Mouse (Mus musculus): ENCODE data around the gene Scnm1. TPM values are rescaled to one million over a fixed set of nuclear protein-coding genes. Genes with fewer than 3 reads are reported as not detected.
"Not testable (repeated sequence)": the region's sequence is repeated elsewhere in the genome, so short reads cannot be mapped to it uniquely, and the experiment has no call there.

The Scnm1 gene
- polyA plus RNA-seq, 1 experiment, result 25.2 TPM

DNA sequence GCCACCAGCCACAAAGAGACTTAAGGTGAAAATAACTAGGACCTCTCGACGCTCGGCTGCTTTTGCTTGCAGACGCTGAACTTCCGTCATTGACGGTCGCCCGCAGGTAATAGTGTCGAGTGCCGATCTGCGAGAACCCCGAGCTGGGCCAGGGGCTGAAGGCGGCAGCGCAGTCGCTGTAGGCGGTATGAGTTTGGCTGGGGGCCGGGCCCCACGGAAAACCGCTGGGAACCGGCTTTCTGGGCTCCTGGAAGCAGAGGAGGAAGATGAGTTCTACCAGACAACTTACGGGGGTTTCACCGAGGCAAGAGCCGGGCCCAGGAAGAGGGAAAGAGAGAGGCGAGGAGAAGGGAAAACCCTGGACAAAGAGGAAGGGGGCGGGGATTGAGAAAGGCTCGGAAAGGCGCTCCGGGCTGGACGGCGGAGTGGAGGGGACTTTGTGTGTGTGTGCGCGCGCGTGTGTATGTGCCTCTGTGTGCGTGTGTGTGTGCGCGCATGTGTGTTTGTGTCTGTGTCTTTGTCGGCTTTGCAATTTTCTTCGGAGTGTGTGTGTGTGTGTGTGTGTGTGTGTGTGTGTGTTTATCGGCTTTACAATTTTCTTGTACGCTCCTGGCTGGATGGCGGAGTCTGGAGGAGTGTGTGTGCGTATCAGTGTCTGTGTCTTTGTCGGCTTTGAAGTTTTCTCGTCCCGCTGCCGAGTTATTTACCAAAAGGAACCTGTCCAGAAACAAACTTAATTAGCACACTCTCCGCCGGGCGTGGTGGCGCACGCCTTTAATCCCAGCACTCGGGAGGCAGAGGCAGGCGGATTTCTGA is 22.7 kb downstream of the Scnm1 start, which contains the start of gene Vps72:
Vps72 (plus strand) TSS at position 112 of the 816 bp plus-strand sequence.
- peak; percentile 73 to 92 for DNase-seq (ENCODE audit: low read depth in 1 of 2, low spot score in 2 of 2)
- peak; percentile 43 for TF ChIP-seq POLR2A (IDR thresholded peaks at IDR 0.05; ENCODE audit: low read depth, low read length)
- no peak for TF ChIP-seq CTCF (IDR thresholded peaks at IDR 0.05; ENCODE audit: extremely low read depth, insufficient read depth, insufficient read length, insufficient replicate concordance)
- no peaks in the 10 kb centered on the region; the same call in 1 of the 2 replicates for H3K4me1 ChIP-seq (ENCODE audit: control insufficient read depth, insufficient read depth, insufficient read length)
- H3K4me3 ChIP-seq (ENCODE audit: extremely low read depth, insufficient read depth, insufficient read length), result peak within 1 kb of the TSS; percentile 97
- H3K36me3 ChIP-seq (ENCODE audit: control insufficient read depth, insufficient read depth, low read length), result peaks cover 4% of the 10 kb centered on the region; the same call in 1 of the 2 replicates
- no peaks in the 10 kb centered on the region for H3K27me3 ChIP-seq (ENCODE audit: control insufficient read depth, insufficient read depth, low read length)
- under 1% methylated on average over 54 of the region's 54 CpGs for WGBS
- peak within 1 kb of the TSS; percentile 94 for H3K27ac ChIP-seq (ENCODE audit: insufficient read depth, low read length)

DNA sequence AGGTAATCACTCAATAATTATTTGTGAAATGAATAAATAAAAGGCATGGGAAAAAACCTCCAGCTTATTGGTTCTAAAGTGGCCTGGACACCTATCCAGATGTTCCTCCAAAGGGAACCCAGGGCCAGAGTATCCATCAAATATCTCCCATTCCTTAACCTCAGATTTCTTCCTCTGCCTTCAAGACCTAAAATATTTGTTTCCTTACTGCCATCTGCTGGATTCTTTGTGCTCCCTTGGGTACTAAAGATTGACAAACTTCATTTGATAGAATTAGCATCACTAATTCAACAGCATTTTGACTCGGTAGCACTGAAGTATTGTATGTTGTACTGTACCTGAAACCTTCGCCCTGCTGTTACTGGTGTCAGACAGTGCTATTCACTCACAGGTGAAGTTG is 25.9 kb downstream of the Scnm1 start:
- Histone ChIP-seq H3K4me3 (ENCODE audit: extremely low read depth, insufficient read depth, insufficient read length) (no peak overlapping the region), H3K36me3 (ENCODE audit: control insufficient read depth, insufficient read depth, low read length) (peaks cover 2% of the 10 kb centered on the region; the same call in 1 of the 2 replicates), H3K4me1 (ENCODE audit: control insufficient read depth, insufficient read depth, insufficient read length) (peaks cover 4% of the 10 kb centered on the region; the same call in 1 of the 2 replicates), H3K27ac (ENCODE audit: insufficient read depth, low read length) (no peak overlapping the region), H3K27me3 (ENCODE audit: control insufficient read depth, insufficient read depth, low read length) (no peaks in the 10 kb centered on the region)
- no peak for DNase-seq (ENCODE audit: low read depth in 1 of 2, low spot score in 2 of 2)
- 56% methylated on average over 2 of the region's 2 CpGs for WGBS
- TF ChIP-seq POLR2A (IDR thresholded peaks at IDR 0.05; ENCODE audit: low read depth, low read length) (no peak), CTCF (IDR thresholded peaks at IDR 0.05; ENCODE audit: extremely low read depth, insufficient read depth, insufficient read length, insufficient replicate concordance) (no peak)

DNA sequence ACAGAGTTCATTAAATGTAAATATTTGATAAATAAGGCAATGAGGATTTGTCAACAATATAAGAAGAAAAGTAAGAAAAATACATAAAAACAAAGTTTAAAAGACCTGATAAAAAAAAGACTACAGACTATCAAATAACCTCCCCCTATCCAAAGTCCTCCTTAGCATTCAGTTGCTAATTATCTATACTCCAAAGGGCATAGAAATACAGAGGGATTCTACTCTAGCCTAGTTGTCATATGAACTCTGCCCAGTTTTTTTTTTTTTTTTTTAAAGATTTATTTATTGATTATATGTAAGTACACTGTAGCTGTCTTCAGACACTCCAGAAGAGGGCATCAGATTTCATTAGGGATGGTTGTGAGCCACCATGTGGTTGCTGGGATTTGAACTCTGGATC is 26.5 kb downstream of the Scnm1 start:
- not testable (repeated sequence) for DNase-seq (ENCODE audit: low read depth in 1 of 2, low spot score in 2 of 2); H3K36me3 ChIP-seq (ENCODE audit: control insufficient read depth, insufficient read depth, low read length); H3K4me1 ChIP-seq (ENCODE audit: control insufficient read depth, insufficient read depth, insufficient read length); H3K27ac ChIP-seq (ENCODE audit: insufficient read depth, low read length); H3K4me3 ChIP-seq (ENCODE audit: extremely low read depth, insufficient read depth, insufficient read length); H3K27me3 ChIP-seq (ENCODE audit: control insufficient read depth, insufficient read depth, low read length)

DNA sequence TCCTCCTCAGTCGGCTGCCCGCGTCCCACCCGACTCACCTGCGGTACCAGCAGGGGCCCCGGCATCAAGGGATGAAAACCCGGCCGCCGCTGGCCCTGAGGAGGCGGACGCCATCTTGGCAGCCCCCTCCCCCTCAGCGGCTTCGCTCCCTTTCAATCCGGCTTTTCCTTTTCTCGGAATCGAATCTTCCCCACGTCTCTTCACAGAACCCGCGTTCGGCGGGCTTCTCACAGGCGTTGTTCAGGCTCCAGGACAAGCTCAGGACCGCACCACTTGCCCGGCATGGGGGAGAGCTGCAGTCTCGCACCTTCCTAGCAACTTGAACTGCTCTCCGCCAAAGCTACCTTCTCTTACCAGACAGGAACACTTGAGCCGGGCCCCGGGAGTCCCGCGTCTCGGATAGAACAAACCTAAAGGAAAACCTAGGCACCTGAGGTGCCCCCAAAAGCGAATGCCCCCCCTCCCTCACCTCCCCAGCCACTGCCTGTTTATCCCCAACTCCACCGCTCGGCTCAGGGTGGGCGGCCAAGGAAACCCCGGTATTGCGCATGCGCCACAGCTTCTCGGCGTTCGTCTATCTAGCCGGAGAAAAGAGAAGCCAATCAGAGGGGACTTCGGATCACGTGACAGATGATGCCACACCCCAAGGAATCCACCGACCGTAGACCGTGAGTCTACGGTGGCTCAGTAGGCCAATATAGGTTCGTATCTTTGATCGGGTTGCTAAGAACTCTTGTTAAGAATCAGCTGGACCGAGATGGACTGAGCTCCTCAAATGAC is 27.3 kb downstream of the Scnm1 start, which contains the start of gene Pip5k1a:
Pip5k1a (minus strand) TSS at position 593 of the 780 bp plus-strand sequence.
- H3K27ac ChIP-seq (ENCODE audit: insufficient read depth, low read length), result peak within 1 kb of the TSS; percentile 57
- peak; percentile 92 to 98 for DNase-seq (ENCODE audit: low read depth in 1 of 2, low spot score in 2 of 2)
- no peaks in the 10 kb centered on the region for H3K27me3 ChIP-seq (ENCODE audit: control insufficient read depth, insufficient read depth, low read length)
- H3K4me3 ChIP-seq (ENCODE audit: extremely low read depth, insufficient read depth, insufficient read length), result peak within 1 kb of the TSS; percentile 84
- peaks cover 2% of the 10 kb centered on the region; the same call in 1 of the 2 replicates for H3K36me3 ChIP-seq (ENCODE audit: control insufficient read depth, insufficient read depth, low read length)
- WGBS, result under 1% methylated on average over 51 of the region's 51 CpGs
- H3K4me1 ChIP-seq (ENCODE audit: control insufficient read depth, insufficient read depth, insufficient read length), result peaks cover 4% of the 10 kb centered on the region; the same call in 1 of the 2 replicates
- no peak for TF ChIP-seq CTCF (IDR thresholded peaks at IDR 0.05; ENCODE audit: extremely low read depth, insufficient read depth, insufficient read length, insufficient replicate concordance)
- peak; percentile 37; the same call in 1 of the 2 replicates for TF ChIP-seq POLR2A (IDR thresholded peaks at IDR 0.05; ENCODE audit: low read depth, low read length)

DNA sequence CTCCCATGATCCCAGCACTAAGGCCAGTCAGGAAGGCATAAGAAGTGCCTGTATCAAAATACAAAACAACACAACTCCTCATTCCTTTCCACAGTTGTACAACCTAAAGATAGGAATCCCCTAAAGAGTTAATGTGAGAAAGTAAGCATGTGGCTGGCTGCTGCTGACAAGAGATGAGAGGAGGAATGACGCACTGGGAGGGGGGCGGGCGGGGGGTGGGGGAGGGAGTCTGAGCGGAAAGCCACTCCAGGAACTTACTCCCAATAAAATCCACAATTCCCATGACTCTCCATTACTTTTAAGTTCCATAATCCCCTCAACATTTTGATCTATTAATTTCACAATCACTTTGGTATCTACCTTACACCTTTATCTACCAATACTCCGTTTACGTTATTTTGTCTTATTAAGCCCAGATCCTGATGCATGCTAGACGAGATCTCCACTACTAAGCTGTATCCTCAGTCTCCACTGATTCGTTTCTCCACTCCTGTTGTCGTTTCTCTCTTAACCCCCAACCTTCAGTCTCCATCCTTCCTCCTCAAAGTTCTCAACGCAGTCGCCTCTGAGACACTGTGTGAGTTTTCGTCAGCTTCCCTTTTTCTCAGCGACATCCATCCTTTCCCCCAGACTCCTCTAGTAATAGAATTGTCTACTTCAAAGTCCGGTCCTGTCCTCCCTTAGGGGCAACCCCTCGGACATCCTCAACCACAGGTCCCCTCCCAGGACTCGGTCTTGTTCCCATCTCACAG is 28.0 kb downstream of the Scnm1 start:
- Histone ChIP-seq H3K36me3 (ENCODE audit: control insufficient read depth, insufficient read depth, low read length) (peaks cover 2% of the 10 kb centered on the region; the same call in 1 of the 2 replicates), H3K4me1 (ENCODE audit: control insufficient read depth, insufficient read depth, insufficient read length) (peaks cover 4% of the 10 kb centered on the region; the same call in 1 of the 2 replicates), H3K27ac (ENCODE audit: insufficient read depth, low read length) (peak overlapping the region; percentile 57), H3K4me3 (ENCODE audit: extremely low read depth, insufficient read depth, insufficient read length) (peak overlapping the region; percentile 84), H3K27me3 (ENCODE audit: control insufficient read depth, insufficient read depth, low read length) (no peaks in the 10 kb centered on the region)
- 2% methylated on average over 16 of the region's 16 CpGs for WGBS
- TF ChIP-seq POLR2A (IDR thresholded peaks at IDR 0.05; ENCODE audit: low read depth, low read length) (no peak), CTCF (IDR thresholded peaks at IDR 0.05; ENCODE audit: extremely low read depth, insufficient read depth, insufficient read length, insufficient replicate concordance) (no peak)
- no peak for DNase-seq (ENCODE audit: low read depth in 1 of 2, low spot score in 2 of 2)

GRCm38 (mm10) chr3:95105121-95105520 is 28.7 kb downstream of the Scnm1 start:
- TF ChIP-seq CTCF (IDR thresholded peaks at IDR 0.05; ENCODE audit: extremely low read depth, insufficient read depth, insufficient read length, insufficient replicate concordance) (no peak), POLR2A (IDR thresholded peaks at IDR 0.05; ENCODE audit: low read depth, low read length) (no peak)
- H3K27ac ChIP-seq (ENCODE audit: insufficient read depth, low read length), result no peak overlapping the region

More at GRCm38 (mm10) chr3:95105121-95105520, 28.7 kb downstream of the Scnm1 start:
- H3K27me3 ChIP-seq (ENCODE audit: control insufficient read depth, insufficient read depth, low read length), result no peaks in the 10 kb centered on the region
- H3K36me3 ChIP-seq (ENCODE audit: control insufficient read depth, insufficient read depth, low read length), result peaks cover 2% of the 10 kb centered on the region; the same call in 1 of the 2 replicates
- H3K4me3 ChIP-seq (ENCODE audit: extremely low read depth, insufficient read depth, insufficient read length), result no peak overlapping the region
- DNase-seq (ENCODE audit: low read depth in 1 of 2, low spot score in 2 of 2), result no peak
- peaks cover 4% of the 10 kb centered on the region; the same call in 1 of the 2 replicates for H3K4me1 ChIP-seq (ENCODE audit: control insufficient read depth, insufficient read depth, insufficient read length)
- 22% methylated on average over 4 of the region's 4 CpGs for WGBS
